Mouse (Mus musculus) MEL (cell line): Measurements from ENCODE around the gene Abhd16a. TPM values are rescaled to one million over a fixed set of nuclear protein-coding genes. Genes with fewer than 3 reads are reported as not detected.

Experiments used
- DNase-seq: peaks from one replicate; pipeline ENCODE4 v3.0.0; 2011; ENCODE audit warnings: low read depth, low spot score
- H3K27ac ChIP-seq: 2 replicates; pipeline ENCODE4 v1.5.1; 2012; ENCODE audit warnings: low read depth, mild to moderate bottlenecking, control low read depth, low read length, moderate library complexity; ENCODE audit not compliant: control insufficient read depth
- H3K27me3 ChIP-seq, 2 experiments: fragments of 150-350 bp in 1 of 2; sonication (generic) in 1 of 2; 2 replicates each; pipeline ENCODE4 v1.6.1; 2012; ENCODE audit warnings: low read length in 2 of 2, mild to moderate bottlenecking in 2 of 2, improper control_type of control experiment in 1 of 2, moderate library complexity in 1 of 2; ENCODE audit not compliant: insufficient read depth in 2 of 2, control insufficient read depth in 1 of 2
- H3K36me3 ChIP-seq, 2 experiments: 2 replicates each; pipeline ENCODE4 v1.6.1; 2012 to 2014; ENCODE audit warnings: low read length in 2 of 2, improper control_type of control experiment in 1 of 2, inconsistent platforms in 1 of 2, mild to moderate bottlenecking in 1 of 2; ENCODE audit not compliant: insufficient read depth in 2 of 2, control insufficient read depth in 1 of 2
- H3K4me1 ChIP-seq, 2 experiments: fragments of 150-350 bp in 1 of 2; sonication (generic) in 1 of 2; 2 replicates each; pipeline ENCODE4 v1.6.1; 2012; ENCODE audit warnings: low read length in 2 of 2, improper control_type of control experiment in 1 of 2, mild to moderate bottlenecking in 1 of 2; ENCODE audit not compliant: insufficient read depth in 2 of 2, control insufficient read depth in 1 of 2
- H3K4me3 ChIP-seq, 2 experiments: fragments of 150-350 bp in 1 of 2; sonication (generic) in 1 of 2; 2 replicates each; pipeline ENCODE4 v1.5.1; 2012; ENCODE audit warnings: low read depth in 2 of 2, low read length in 2 of 2, mild to moderate bottlenecking in 2 of 2, moderate library complexity in 2 of 2, control low read depth in 1 of 2, improper control_type of control experiment in 1 of 2; ENCODE audit not compliant: control insufficient read depth in 1 of 2, insufficient read depth in 1 of 2
- H3K79me2 ChIP-seq: 2 replicates; pipeline ENCODE4 v1.6.1; 2012; ENCODE audit warnings: mild to moderate bottlenecking, low read length, moderate library complexity; ENCODE audit not compliant: control insufficient read depth, poor library complexity, insufficient read depth
- H3K9ac ChIP-seq: 2 replicates; pipeline ENCODE4 v1.6.1; 2012; ENCODE audit warnings: low read depth, mild to moderate bottlenecking, control low read depth, low read length, moderate library complexity; ENCODE audit not compliant: control insufficient read depth, poor library complexity, severe bottlenecking
- H3K9me3 ChIP-seq: fragments of 150-350 bp; sonication (generic); replicated peaks from 2 replicates; pipeline ENCODE4 v1.6.1; 2012; ENCODE audit warnings: mild to moderate bottlenecking, low read length, improper control_type of control experiment, moderate library complexity; ENCODE audit not compliant: insufficient read depth
- CHD1 ChIP-seq: IDR thresholded peaks from 2 replicates; pipeline ENCODE4 v1.6.1; 2012; ENCODE audit warnings: low read depth, mild to moderate bottlenecking, inconsistent platforms, low read length, improper control_type of control experiment
- CHD2 ChIP-seq: IDR thresholded peaks from 2 replicates; pipeline ENCODE4 v1.6.1; 2011; ENCODE audit warnings: low read length, improper control_type of control experiment
- E2F4 ChIP-seq: IDR thresholded peaks from 2 replicates; pipeline ENCODE4 v1.6.1; 2011; ENCODE audit warnings: low read depth, low read length, improper control_type of control experiment, borderline replicate concordance
- ELF1 ChIP-seq: IDR thresholded peaks from 2 replicates; pipeline ENCODE4 v1.6.1; 2014; ENCODE audit warnings: low read depth, mild to moderate bottlenecking, inconsistent platforms, low read length, improper control_type of control experiment, moderate library complexity
- EP300 ChIP-seq, 2 experiments: IDR thresholded peaks; 2 replicates each; pipeline ENCODE4 v1.6.1; 2011; ENCODE audit warnings: improper control_type of control experiment in 2 of 2, low read length in 2 of 2, low read depth in 1 of 2, mild to moderate bottlenecking in 1 of 2
- ETS1 ChIP-seq: IDR thresholded peaks from 2 replicates; pipeline ENCODE4 v1.6.1; 2012; ENCODE audit warnings: low read depth, mild to moderate bottlenecking, inconsistent platforms, low read length, improper control_type of control experiment, moderate library complexity
- HCFC1 ChIP-seq: IDR thresholded peaks from 2 replicates; pipeline ENCODE4 v1.6.1; 2012; ENCODE audit warnings: low read depth, mild to moderate bottlenecking, inconsistent platforms, low read length, improper control_type of control experiment, moderate library complexity
- JUND ChIP-seq: IDR thresholded peaks from 2 replicates; pipeline ENCODE4 v1.6.1; 2011; ENCODE audit warnings: low read depth, mild to moderate bottlenecking, improper control_type of control experiment, low read length
- KAT2A ChIP-seq: conservative IDR thresholded peaks from 2 replicates; pipeline ENCODE4 v1.6.1; 2012; ENCODE audit warnings: low read depth, low read length, improper control_type of control experiment, inconsistent platforms
- MAX ChIP-seq: IDR thresholded peaks from 2 replicates; pipeline ENCODE4 v1.6.1; 2011; ENCODE audit warnings: low read length, improper control_type of control experiment
- MAZ ChIP-seq: IDR thresholded peaks from 2 replicates; pipeline ENCODE4 v1.6.1; 2012; ENCODE audit warnings: low read depth, mild to moderate bottlenecking, inconsistent platforms, low read length, improper control_type of control experiment
- MEF2A ChIP-seq: IDR thresholded peaks from 2 replicates; pipeline ENCODE4 v1.6.1; 2014; ENCODE audit warnings: low read depth, mild to moderate bottlenecking, inconsistent platforms, low read length, improper control_type of control experiment; ENCODE audit not compliant: poor library complexity, insufficient replicate concordance, severe bottlenecking; ENCODE audit errors: extremely low read depth
- MYB ChIP-seq: IDR thresholded peaks from 2 replicates; pipeline ENCODE4 v1.6.1; 2011; ENCODE audit warnings: mild to moderate bottlenecking, low read depth, low read length, improper control_type of control experiment
- MYC ChIP-seq: IDR thresholded peaks from 2 replicates; pipeline ENCODE4 v1.6.1; 2011; ENCODE audit warnings: low read depth, mild to moderate bottlenecking, low read length, improper control_type of control experiment, moderate library complexity
- NELFE ChIP-seq: IDR thresholded peaks from 2 replicates; pipeline ENCODE4 v1.6.1; 2011; ENCODE audit warnings: low read depth, low read length, improper control_type of control experiment
- POLR2A ChIP-seq, 2 experiments: IDR thresholded peaks; 2 replicates each; pipeline ENCODE4 v1.6.1; 2011 to 2012; ENCODE audit warnings: low read length in 2 of 2, mild to moderate bottlenecking in 2 of 2, control low read depth in 1 of 2, improper control_type of control experiment in 1 of 2, low read depth in 1 of 2, moderate library complexity in 1 of 2; ENCODE audit not compliant: control insufficient read depth in 1 of 2, insufficient read depth in 1 of 2, poor library complexity in 1 of 2
- RAD21 ChIP-seq: IDR thresholded peaks from 2 replicates; pipeline ENCODE4 v1.6.1; 2011; ENCODE audit warnings: mild to moderate bottlenecking, low read depth, low read length, improper control_type of control experiment
- RCOR1 ChIP-seq: IDR thresholded peaks from 2 replicates; pipeline ENCODE4 v1.6.1; 2012; ENCODE audit warnings: low read depth, mild to moderate bottlenecking, inconsistent platforms, low read length, improper control_type of control experiment
- SIN3A ChIP-seq: IDR thresholded peaks from 2 replicates; pipeline ENCODE4 v1.6.1; 2012; ENCODE audit warnings: low read length, improper control_type of control experiment, inconsistent platforms
- SMC3 ChIP-seq: IDR thresholded peaks from 2 replicates; pipeline ENCODE4 v1.6.1; 2011; ENCODE audit warnings: low read depth, low read length, improper control_type of control experiment
- TAL1 ChIP-seq: IDR thresholded peaks from 2 replicates; pipeline ENCODE4 v1.6.1; 2012; ENCODE audit warnings: mild to moderate bottlenecking, inconsistent platforms, low read length, moderate library complexity, mixed read lengths
- UBTF ChIP-seq: IDR thresholded peaks from 2 replicates; pipeline ENCODE4 v1.6.1; 2012; ENCODE audit warnings: low read depth, mild to moderate bottlenecking, inconsistent platforms, low read length, improper control_type of control experiment, moderate library complexity, borderline replicate concordance; ENCODE audit not compliant: insufficient read depth
- USF1 ChIP-seq: IDR thresholded peaks from 2 replicates; pipeline ENCODE4 v1.6.1; 2014; ENCODE audit warnings: low read depth, mild to moderate bottlenecking, inconsistent platforms, low read length, improper control_type of control experiment, moderate library complexity
- USF2 ChIP-seq, 2 experiments: IDR thresholded peaks; 2 replicates each; pipeline ENCODE4 v1.6.1; 2011 to 2012; ENCODE audit warnings: improper control_type of control experiment in 2 of 2, low read length in 2 of 2, borderline replicate concordance in 1 of 2, inconsistent platforms in 1 of 2, low read depth in 1 of 2, mild to moderate bottlenecking in 1 of 2; ENCODE audit not compliant: insufficient read depth in 1 of 2
- ZKSCAN1 ChIP-seq: IDR thresholded peaks from 2 replicates; pipeline ENCODE4 v1.6.1; 2012; ENCODE audit warnings: low read depth, mild to moderate bottlenecking, inconsistent platforms, low read length, improper control_type of control experiment, moderate library complexity
- ZMIZ1 ChIP-seq: IDR thresholded peaks from 2 replicates; pipeline ENCODE4 v1.6.1; 2012; ENCODE audit warnings: low read depth, mild to moderate bottlenecking, inconsistent platforms, low read length, improper control_type of control experiment, moderate library complexity
- polyA plus RNA-seq, 2 experiments: library from polyadenylated mRNA; stranded (reverse) in 1 of 2; unstranded in 1 of 2; fragments of >175 nt in 1 of 2; fragments of >200 nt in 1 of 2; gene quantifications; 2 replicates each; pipeline versions ENCODE4 v1.2.1 to v1.2.4; 2012; ENCODE audit warnings: low replicate concordance in 2 of 2, low read depth in 1 of 2; ENCODE audit not compliant: insufficient read length in 2 of 2, insufficient read depth in 1 of 2, missing spikeins in 1 of 2
- total RNA-seq: library from RNA; depleted of rRNA; stranded (reverse); fragments of 300-350 nt; gene quantifications from 2 replicates; pipeline ENCODE4 v1.2.3, GENCODE M21; 2012

Gene Abhd16a
- total and polyA plus RNA-seq, 3 experiments, result 96.1 to 126 TPM; not detected in 1

- peaks cover 0 to 31% of the 10 kb centered on the region in 2 experiments for H3K36me3 ChIP-seq
- no peak overlapping the region for H3K27ac ChIP-seq
- no peaks in the 10 kb centered on the region for H3K27me3 ChIP-seq
- TF ChIP-seq MAX (no peak), USF1 (no peak), MEF2A (no peak), KAT2A (no peak), NELFE (no peak)
- H3K79me2 ChIP-seq, result no peaks in the 10 kb centered on the region
- no peaks in the 10 kb centered on the region for H3K9me3 ChIP-seq
- DNase-seq, result no peak
- no peak overlapping the region for H3K9ac ChIP-seq
- peaks cover 22 to 36% of the 10 kb centered on the region in 2 experiments for H3K4me1 ChIP-seq
- H3K4me3 ChIP-seq, result no peak overlapping the region
Observed at GRCm38 (mm10) chr17:35101161-35101560, 12.1 kb downstream of the Abhd16a start.

DNA sequence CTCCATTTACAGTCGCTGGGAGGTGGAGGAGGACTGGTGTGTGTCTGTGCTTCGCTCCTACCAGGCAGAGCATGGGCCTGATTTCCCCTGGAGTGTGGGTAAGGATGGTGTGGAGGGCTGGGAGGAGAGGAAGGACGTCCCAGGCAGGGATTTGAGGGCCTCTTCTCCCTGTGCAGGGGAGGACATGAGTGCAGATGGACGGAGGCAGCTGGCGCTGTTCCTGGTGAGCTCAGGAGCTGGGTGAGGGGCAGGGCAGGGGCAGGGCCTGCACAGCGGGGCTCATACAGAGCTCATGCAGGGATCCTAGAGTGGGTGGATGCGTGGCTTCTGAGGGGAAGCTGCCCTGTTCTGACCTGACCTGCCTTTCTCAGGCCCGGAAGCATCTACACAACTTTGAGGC, 13.2 kb downstream of the Abhd16a start:
- no peak for TF ChIP-seq RAD21
- TF ChIP-seq UBTF, result no peak
- no peak for TF ChIP-seq CHD1
- no peak for TF ChIP-seq SMC3
- no peak for TF ChIP-seq ZKSCAN1
- TF ChIP-seq E2F4, result no peak
- TF ChIP-seq, all 39 proteins: peak for 0
- H3K36me3 ChIP-seq, result peaks cover 0 to 31% of the 10 kb centered on the region in 2 experiments
- DNase-seq, result no peak
- H3K9ac ChIP-seq, result peak overlapping the region; percentile 64; the same call in 1 of the 2 replicates
- peak overlapping the region; percentile 96 for H3K27ac ChIP-seq
- H3K4me1 ChIP-seq, result peaks cover 22 to 36% of the 10 kb centered on the region in 2 experiments
- H3K79me2 ChIP-seq, result no peaks in the 10 kb centered on the region
- no peaks in the 10 kb centered on the region for H3K27me3 ChIP-seq
- H3K4me3 ChIP-seq, result no peak overlapping the region
- no peaks in the 10 kb centered on the region for H3K9me3 ChIP-seq

DNA sequence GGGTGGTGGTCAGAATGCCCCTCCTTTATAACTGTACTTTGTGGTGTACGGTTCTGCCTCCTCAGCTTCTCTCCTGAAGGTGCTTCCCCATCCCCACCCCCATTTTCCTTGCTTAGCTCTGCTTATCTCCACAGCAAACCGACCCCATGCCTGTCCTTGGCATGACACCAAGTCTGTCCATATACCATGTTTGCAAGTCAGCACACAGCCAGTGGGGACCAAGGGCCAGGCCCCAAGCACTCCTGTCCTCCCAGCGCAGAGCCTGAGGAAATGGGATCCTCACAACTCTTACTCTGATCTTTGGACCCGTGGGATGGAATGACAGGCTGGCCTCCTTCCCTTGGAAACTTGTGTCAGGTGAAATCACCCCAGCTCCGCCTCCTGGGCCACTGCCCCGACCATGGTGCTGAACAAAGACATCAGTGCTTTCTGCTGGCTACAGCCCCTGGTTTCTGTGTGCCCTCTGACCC, 14.2 kb downstream of the Abhd16a start:
- H3K36me3 ChIP-seq, result peaks cover 0 to 31% of the 10 kb centered on the region in 2 experiments; a peak in 3 of 4 replicates
- H3K9me3 ChIP-seq, result no peaks in the 10 kb centered on the region
- peak overlapping the region; percentile 96 for H3K27ac ChIP-seq
- H3K79me2 ChIP-seq, result no peaks in the 10 kb centered on the region
- no peaks in the 10 kb centered on the region for H3K27me3 ChIP-seq
- DNase-seq, result peak; percentile 95
- peaks cover 22 to 36% of the 10 kb centered on the region in 2 experiments for H3K4me1 ChIP-seq
- peak overlapping the region; percentile 64 for H3K9ac ChIP-seq
- H3K4me3 ChIP-seq, result no peak overlapping the region
- TF ChIP-seq TAL1 (peak; percentile 71), CHD2 (peak; percentile 82), MAZ (peak; percentile 91), HCFC1 (peak; percentile 50; the same call in 1 of the 2 replicates), MYC (peak; percentile 63), ZMIZ1 (no peak), JUND (no peak), USF2 (IDR thresholded peaks at IDR 0.05; ENCODE audit: borderline replicate concordance in 1 of 2, insufficient read depth in 1 of 2, low read depth in 1 of 2, low read length in 2 of 2) (no peak), E2F4 (no peak), EP300 (IDR thresholded peaks at IDR 0.05; ENCODE audit: low read depth in 1 of 2, low read length in 2 of 2) (peak; percentile 88 to 95), POLR2A (IDR thresholded peaks at IDR 0.05; ENCODE audit: control insufficient read depth in 1 of 2, insufficient read depth in 1 of 2, low read depth in 1 of 2, low read length in 2 of 2, poor library complexity in 1 of 2) (no peak; a peak in 1 of 4 replicates), RCOR1 (peak; percentile 67), ETS1 (peak; percentile 96), ELF1 (0 out of 2 replicates have a peak, but pooled peaks have one; percentile 6), SIN3A (peak; percentile 92), ZKSCAN1 (no peak), RAD21 (no peak), MYB (peak; percentile 86)
